9 mouse cellular contexts compared by ENCODE assay signal in genomic region chr11:78161968-78162367, GRCm38 (mm10). TPM values are rescaled to one million over a fixed set of nuclear protein-coding genes. Genes with fewer than 3 reads are reported as not detected.
DNase-seq lines count a peak whose midpoint lies in the region; ATAC-seq and TF ChIP-seq lines count a peak whose summit lies in the region.
"Had no signal": no experiment of that assay in that cellular context is flagged by ENCODE, and none has a peak within 500 bp of the region (broad histone marks: within the 10 kb centered on the region; RNA-seq: fewer than 3 reads in every experiment).

No protein-coding gene starts in this region.

- 0 out of 2 replicates have a peak overlapping the region, but pooled peaks have one; percentile 3 for H3K9ac ChIP-seq in lung, embryonic 15.5 days
- H3K9ac ChIP-seq in intestine, embryonic 16.5 days (ENCODE audit: low read depth, low read length): peak overlapping the region; percentile 99
- H3K9ac ChIP-seq in neural tube, embryonic 14.5 days (replicated peaks; ENCODE audit: low read depth, low read length): peak overlapping the region; percentile 97; the same call in 1 of the 2 replicates

- H3K27me3 ChIP-seq in lung, embryonic 15.5 days: no peaks in the 10 kb centered on the region
- no peaks in the 10 kb centered on the region for H3K27me3 ChIP-seq in intestine, embryonic 16.5 days (replicated peaks; ENCODE audit: control insufficient read depth, insufficient read depth, low read length)
- no peaks in the 10 kb centered on the region for H3K27me3 ChIP-seq in neural tube, embryonic 14.5 days (ENCODE audit: control insufficient read depth, insufficient read depth, low read length)

- peak overlapping the region; percentile 76 for H3K4me2 ChIP-seq in lung, embryonic 15.5 days
- H3K4me2 ChIP-seq in intestine, embryonic 16.5 days (ENCODE audit: low read depth, low read length): 0 out of 2 replicates have a peak overlapping the region, but pooled peaks have one; percentile 94
- peak overlapping the region; percentile 62; the same call in 1 of the 2 replicates for H3K4me2 ChIP-seq in neural tube, embryonic 14.5 days (ENCODE audit: low read depth, low read length)

- H3K27ac ChIP-seq in gastrocnemius, adult 2 months: peak overlapping the region; percentile 44; the same call in 1 of the 2 replicates
- peak overlapping the region; percentile 98; the same call in 1 of the 2 replicates for H3K27ac ChIP-seq in lung, embryonic 15.5 days
- 0 out of 2 replicates have a peak overlapping the region, but pooled peaks have one; percentile 32 for H3K27ac ChIP-seq in intestine, embryonic 16.5 days (ENCODE audit: low read length)
- H3K27ac ChIP-seq in neural tube, embryonic 14.5 days (ENCODE audit: low read depth, low read length): peak overlapping the region; percentile 98

- H3K9me3 ChIP-seq in lung, embryonic 15.5 days: no peaks in the 10 kb centered on the region
- H3K9me3 ChIP-seq in intestine, embryonic 16.5 days (ENCODE audit: control insufficient read depth, low read length): no peaks in the 10 kb centered on the region
- H3K9me3 ChIP-seq in neural tube, embryonic 14.5 days (ENCODE audit: control insufficient read depth, low read length): no peaks in the 10 kb centered on the region
- H3K9me3 ChIP-seq: megakaryocyte, embryonic 14.5 days had no signal

- intact Hi-C loops in gastrocnemius, adult 2 months (cut with DNase I): no loop called here

- no peak for TF ChIP-seq CTCF in gastrocnemius, adult 2 months (IDR thresholded peaks at IDR 0.05)

- no peak for ATAC-seq in lung, embryonic 15.5 days (ENCODE audit: borderline replicate concordance, extremely low read depth, low FRiP score, low TSS enrichment)
- no peak for ATAC-seq in intestine, embryonic 16.5 days
- no peak for ATAC-seq in neural tube, embryonic 14.5 days (ENCODE audit: low read depth)

- H3K4me3 ChIP-seq in gastrocnemius, adult 2 months: no peak overlapping the region
- H3K4me3 ChIP-seq in lung, embryonic 15.5 days: peak overlapping the region; percentile 81; the same call in 1 of the 2 replicates
- H3K4me3 ChIP-seq in intestine, embryonic 16.5 days (ENCODE audit: low read length): no peak overlapping the region
- H3K4me3 ChIP-seq in neural tube, embryonic 14.5 days (ENCODE audit: low read depth, low read length): peak overlapping the region; percentile 3; the same call in 1 of the 2 replicates
- H3K4me3 ChIP-seq: megakaryocyte, embryonic 14.5 days had no signal

- H3K36me3 ChIP-seq in lung, embryonic 15.5 days: peaks cover 46% of the 10 kb centered on the region
- H3K36me3 ChIP-seq in intestine, embryonic 16.5 days (ENCODE audit: control insufficient read depth, insufficient read depth, low read length): peaks cover 21% of the 10 kb centered on the region
- peaks cover 50% of the 10 kb centered on the region for H3K36me3 ChIP-seq in neural tube, embryonic 14.5 days (ENCODE audit: control insufficient read depth, insufficient read depth, low read length)

- WGBS in lung, embryonic 15.5 days: 44% methylated on average over 4 of the region's 4 CpGs
- WGBS in intestine, embryonic 16.5 days: 57% methylated on average over 4 of the region's 4 CpGs
- 36% methylated on average over 4 of the region's 4 CpGs for WGBS in neural tube, embryonic 14.5 days

- H3K4me1 ChIP-seq in lung, embryonic 15.5 days: peaks cover 55% of the 10 kb centered on the region
- H3K4me1 ChIP-seq in intestine, embryonic 16.5 days (ENCODE audit: control insufficient read depth, insufficient read depth, low read length): peaks cover 43% of the 10 kb centered on the region
- peaks cover 32% of the 10 kb centered on the region for H3K4me1 ChIP-seq in neural tube, embryonic 14.5 days (ENCODE audit: control insufficient read depth, insufficient read depth, low read length)

- no peak for DNase-seq in gastrocnemius, adult 2 months
- DNase-seq in gastrocnemius, adult 18-20 months (ENCODE audit: low spot score): no peak
- DNase-seq in lung, postnatal 36 days: no peak
- DNase-seq in layer of hippocampus, adult 18-20 months (ENCODE audit: low spot score in 2 of 2): no peak
- no peak for DNase-seq in adrenal gland, postnatal 4 days (ENCODE audit: low spot score in 2 of 2)

RNA-seq across cellular contexts. Expression of gene Traf4, which starts 3.4 kb away (rescaled TPM):
- total RNA-seq in gastrocnemius, adult 2 months (2021): 1 to 10 TPM; 2.1 to 2.8 TPM
- total RNA-seq in gastrocnemius, adult 18-20 months (2021): 1 to 10 TPM; 2.0 to 2.2 TPM
- 82.4 and 88.4 TPM in 2 replicates for polyA plus RNA-seq in lung, embryonic 15.5 days (2015; fragmentation: Nextera tagmentation; extraction: Ambion mirVana)
- polyA plus RNA-seq in intestine, embryonic 16.5 days (2015; fragmentation: Nextera tagmentation; extraction: Ambion mirVana): 73.9 and 79.8 TPM in 2 replicates
- 56.5 and 77.9 TPM in 2 replicates for polyA plus RNA-seq in neural tube, embryonic 14.5 days (2014; fragmentation: Nextera tagmentation; extraction: Ambion mirVana)
- 1 to 10 TPM; 8.3 to 9.8 TPM for total RNA-seq in layer of hippocampus, adult 18-20 months (2021)
- 10 to 100 TPM; 42.7 to 46.5 TPM for total RNA-seq in adrenal gland, postnatal 4 days (2021)

RNA-seq across cellular contexts. Expression of gene Nek8, which starts 14.5 kb away (rescaled TPM):
- total RNA-seq in gastrocnemius, adult 2 months (2021): under 1 TPM; 0.36 to 0.75 TPM
- total RNA-seq in gastrocnemius, adult 18-20 months (2021): under 1 TPM; 0.37 to 0.50 TPM
- polyA plus RNA-seq in lung, embryonic 15.5 days (2015; fragmentation: Nextera tagmentation; extraction: Ambion mirVana): 19.2 and 20.3 TPM in 2 replicates
- polyA plus RNA-seq in intestine, embryonic 16.5 days (2015; fragmentation: Nextera tagmentation; extraction: Ambion mirVana): 14.9 and 17.1 TPM in 2 replicates
- 3.9 and 6.1 TPM in 2 replicates for polyA plus RNA-seq in neural tube, embryonic 14.5 days (2014; fragmentation: Nextera tagmentation; extraction: Ambion mirVana)
- total RNA-seq in layer of hippocampus, adult 18-20 months (2021): 1 to 10 TPM; 2.6 to 4.1 TPM
- total RNA-seq in adrenal gland, postnatal 4 days (2021): 10 to 100 TPM; 16.3 to 16.5 TPM

RNA-seq across cellular contexts. Expression of gene Tlcd1, which starts 14.5 kb away (rescaled TPM):
- 1 to 10 TPM; 1.3 to 1.7 TPM for total RNA-seq in gastrocnemius, adult 2 months (2021)
- total RNA-seq in gastrocnemius, adult 18-20 months (2021): 1 to 10 TPM; 1.5 to 2.2 TPM
- 20.2 and 22.9 TPM in 2 replicates for polyA plus RNA-seq in lung, embryonic 15.5 days (2015; fragmentation: Nextera tagmentation; extraction: Ambion mirVana)
- polyA plus RNA-seq in intestine, embryonic 16.5 days (2015; fragmentation: Nextera tagmentation; extraction: Ambion mirVana): 39.5 and 44.2 TPM in 2 replicates
- 14.6 and 16.7 TPM in 2 replicates for polyA plus RNA-seq in neural tube, embryonic 14.5 days (2014; fragmentation: Nextera tagmentation; extraction: Ambion mirVana)
- total RNA-seq in layer of hippocampus, adult 18-20 months (2021): 10 to 100 TPM; 16.8 to 17.5 TPM
- 10 to 100 TPM; 45.2 to 46.9 TPM for total RNA-seq in adrenal gland, postnatal 4 days (2021)

RNA-seq across cellular contexts. Expression of gene Rpl23a, which starts 21.4 kb away (rescaled TPM):
- 100 to 1,000 TPM; 760 to 970 TPM for total RNA-seq in gastrocnemius, adult 2 months (2021)
- 100 to 1,000 TPM; 845 to 889 TPM for total RNA-seq in gastrocnemius, adult 18-20 months (2021)
- polyA plus RNA-seq in lung, embryonic 15.5 days (2015; fragmentation: Nextera tagmentation; extraction: Ambion mirVana): 1,297 and 1,378 TPM in 2 replicates
- 1,166 and 1,241 TPM in 2 replicates for polyA plus RNA-seq in intestine, embryonic 16.5 days (2015; fragmentation: Nextera tagmentation; extraction: Ambion mirVana)
- 906 and 951 TPM in 2 replicates for polyA plus RNA-seq in neural tube, embryonic 14.5 days (2014; fragmentation: Nextera tagmentation; extraction: Ambion mirVana)
- total RNA-seq in layer of hippocampus, adult 18-20 months (2021): 100 to 1,000 TPM; 770 to 803 TPM
- 1,000 to 10,000 TPM; 2,039 to 2,132 TPM for total RNA-seq in adrenal gland, postnatal 4 days (2021)

RNA-seq across cellular contexts. Expression of gene Rab34, which starts 26.3 kb away (rescaled TPM):
- 1 to 10 TPM; 3.3 to 4.6 TPM for total RNA-seq in gastrocnemius, adult 2 months (2021)
- total RNA-seq in gastrocnemius, adult 18-20 months (2021): 1 to 10 TPM; 2.5 to 3.5 TPM
- polyA plus RNA-seq in lung, embryonic 15.5 days (2015; fragmentation: Nextera tagmentation; extraction: Ambion mirVana): 141 and 147 TPM in 2 replicates
- polyA plus RNA-seq in intestine, embryonic 16.5 days (2015; fragmentation: Nextera tagmentation; extraction: Ambion mirVana): 71.0 and 73.4 TPM in 2 replicates
- 61.5 and 63.9 TPM in 2 replicates for polyA plus RNA-seq in neural tube, embryonic 14.5 days (2014; fragmentation: Nextera tagmentation; extraction: Ambion mirVana)
- total RNA-seq in layer of hippocampus, adult 18-20 months (2021): 10 to 100 TPM; 22.5 to 25.8 TPM
- total RNA-seq in adrenal gland, postnatal 4 days (2021): 100 to 1,000 TPM; 120 to 124 TPM

Comparison
In these comparisons a context has a peak if more than half of its experiments do, and no peak if none do; other contexts are left out.
1. H3K27ac ChIP-seq: peak in every context shown above with its lines; median percentile 98 in lung, embryonic 15.5 days; 98 in neural tube, embryonic 14.5 days; 44 in gastrocnemius, adult 2 months; 32 in intestine, embryonic 16.5 days.
2. H3K4me3 ChIP-seq: peak in lung, embryonic 15.5 days (single experiment) and neural tube, embryonic 14.5 days (single experiment); none in gastrocnemius, adult 2 months (single experiment) and intestine, embryonic 16.5 days (single experiment).
3. H3K9ac ChIP-seq: peak in every context shown above with its lines; median percentile 99 in intestine, embryonic 16.5 days; 97 in neural tube, embryonic 14.5 days; 3 in lung, embryonic 15.5 days.
4. RNA of gene Traf4, which starts 3.4 kb away (total RNA-seq): 42.7 to 46.5 TPM in adrenal gland, postnatal 4 days; 8.3 to 9.8 TPM in layer of hippocampus, adult 18-20 months, 2.1 to 2.8 TPM in gastrocnemius, adult 2 months and 2.0 to 2.2 TPM in gastrocnemius, adult 18-20 months; every median in the first group is over 4 times any median in the second.
5. RNA of gene Tlcd1, which starts 14.5 kb away (total RNA-seq): 45.2 to 46.9 TPM in adrenal gland, postnatal 4 days and 16.8 to 17.5 TPM in layer of hippocampus, adult 18-20 months; 1.5 to 2.2 TPM in gastrocnemius, adult 18-20 months and 1.3 to 1.7 TPM in gastrocnemius, adult 2 months; every median in the first group is over 4 times any median in the second.
6. Peak in every context shown above with its lines, with median percentiles within 50 percentile points of each other: H3K4me2 ChIP-seq.